Mouse (Mus musculus): ENCODE results near the gene Nlrc4. TPM values are rescaled to one million over a fixed set of nuclear protein-coding genes. Genes with fewer than 3 reads are reported as not detected.

Gene Nlrc4
- polyA plus RNA-seq, 1 experiment from 2014 or later: 0.33 TPM

GRCm38 (mm10) chr17:74386657-74387056 lies 72.3 kb downstream of the Nlrc4 start:
- H3K36me3 ChIP-seq (ENCODE audit: insufficient read depth, low read length): peaks cover 26% of the 10 kb centered on the region
- no peak for TF ChIP-seq CTCF (IDR thresholded peaks at IDR 0.05; ENCODE audit: low read depth)
- H3K27me3 ChIP-seq (ENCODE audit: insufficient read depth, low read length): no peaks in the 10 kb centered on the region

GRCm38 (mm10) chr17:74376916-74377315 lies 82.0 kb downstream of the Nlrc4 start:
- no peak overlapping the region for H3K4me3 ChIP-seq (replicated peaks; ENCODE audit: low read depth, low read length)
- no peaks in the 10 kb centered on the region for H3K9me3 ChIP-seq (replicated peaks; ENCODE audit: low read length)
- no peak for DNase-seq (ENCODE audit: low spot score)
- no peaks in the 10 kb centered on the region for H3K27me3 ChIP-seq (ENCODE audit: insufficient read depth, low read length)
- WGBS: 92% methylated on average over 1 of the region's 1 CpGs
- H3K4me2 ChIP-seq (ENCODE audit: low read length): no peak overlapping the region
- peaks cover 53% of the 10 kb centered on the region for H3K36me3 ChIP-seq (ENCODE audit: insufficient read depth, low read length)
- H3K9ac ChIP-seq (ENCODE audit: low read depth, low read length): no peak overlapping the region
- H3K27ac ChIP-seq: no peak overlapping the region
- no peak for TF ChIP-seq CTCF (IDR thresholded peaks at IDR 0.05; ENCODE audit: low read depth)
- no peaks in the 10 kb centered on the region for H3K4me1 ChIP-seq (replicated peaks; ENCODE audit: insufficient read depth, low read length)
- ATAC-seq (replicated peaks; ENCODE audit: low FRiP score, low read depth): no peak

More at GRCm38 (mm10) chr17:74386657-74387056, 72.3 kb downstream of the Nlrc4 start:
- H3K9me3 ChIP-seq (replicated peaks; ENCODE audit: low read length): no peaks in the 10 kb centered on the region
- H3K4me2 ChIP-seq (ENCODE audit: low read length): no peak overlapping the region
- no peak overlapping the region for H3K4me3 ChIP-seq (replicated peaks; ENCODE audit: low read depth, low read length)
- no peak overlapping the region for H3K9ac ChIP-seq (ENCODE audit: low read depth, low read length)
- H3K27ac ChIP-seq: no peak overlapping the region
- H3K4me1 ChIP-seq (replicated peaks; ENCODE audit: insufficient read depth, low read length): no peaks in the 10 kb centered on the region
- ATAC-seq (replicated peaks; ENCODE audit: low FRiP score, low read depth): no peak
- no peak for DNase-seq (ENCODE audit: low spot score)

Other genes starting within 250 kb of the Nlrc4 start
- gene Memo1, start 163.6 kb downstream of the Nlrc4 start, polyA plus RNA-seq (2015; fragmentation: Nextera tagmentation; extraction: Ambion mirVana): 69.3 and 71.4 TPM in 2 replicates
- gene Dpy30, start 135.2 kb downstream of the Nlrc4 start, polyA plus RNA-seq (2015; fragmentation: Nextera tagmentation; extraction: Ambion mirVana): 268 TPM in 2 replicates
- 12.9 and 13.9 TPM in 2 replicates for gene Spast, start 120.2 kb downstream of the Nlrc4 start, polyA plus RNA-seq (2015; fragmentation: Nextera tagmentation; extraction: Ambion mirVana)
- gene Slc30a6, start 63.5 kb downstream of the Nlrc4 start, polyA plus RNA-seq (2015; fragmentation: Nextera tagmentation; extraction: Ambion mirVana): 39.0 and 42.3 TPM in 2 replicates
- 100 and 108 TPM in 2 replicates for gene Yipf4, start 30.4 kb upstream of the Nlrc4 start, polyA plus RNA-seq (2015; fragmentation: Nextera tagmentation; extraction: Ambion mirVana)
- 99.0 and 102 TPM in 2 replicates for gene Birc6, start 69.2 kb upstream of the Nlrc4 start, polyA plus RNA-seq (2015; fragmentation: Nextera tagmentation; extraction: Ambion mirVana)